Mouse (Mus musculus) MEL (cell line): ENCODE measurements around the gene Tlx2.

ENCODE experiments used
- CHD2 ChIP-seq: IDR thresholded peaks from 2 replicates; pipeline ENCODE4 v1.6.1; 2011; ENCODE audit warnings: low read length, improper control_type of control experiment
- CTCF ChIP-seq, 3 experiments: IDR thresholded peaks in 2 of 3; conservative IDR thresholded peaks in 1 of 3; 2 replicates each; pipeline ENCODE4 v1.5.1; 2011 to 2012; ENCODE audit warnings: low read length in 3 of 3, low read depth in 2 of 3, mild to moderate bottlenecking in 2 of 3, improper control_type of control experiment in 1 of 3, inconsistent platforms in 1 of 3, mixed read lengths in 1 of 3, moderate library complexity in 1 of 3; ENCODE audit not compliant: control insufficient read depth in 1 of 3, insufficient read depth in 1 of 3, poor library complexity in 1 of 3, severe bottlenecking in 1 of 3
- ELF1 ChIP-seq: IDR thresholded peaks from 2 replicates; pipeline ENCODE4 v1.6.1; 2014; ENCODE audit warnings: low read depth, mild to moderate bottlenecking, inconsistent platforms, low read length, improper control_type of control experiment, moderate library complexity
- EP300 ChIP-seq, 2 experiments: IDR thresholded peaks; 2 replicates each; pipeline ENCODE4 v1.6.1; 2011; ENCODE audit warnings: improper control_type of control experiment in 2 of 2, low read length in 2 of 2, low read depth in 1 of 2, mild to moderate bottlenecking in 1 of 2
- GATA1 ChIP-seq: IDR thresholded peaks from 2 replicates; pipeline ENCODE4 v1.6.1; 2011; ENCODE audit warnings: low read depth, low read length, improper control_type of control experiment
- HCFC1 ChIP-seq: IDR thresholded peaks from 2 replicates; pipeline ENCODE4 v1.6.1; 2012; ENCODE audit warnings: low read depth, mild to moderate bottlenecking, inconsistent platforms, low read length, improper control_type of control experiment, moderate library complexity
- TAL1 ChIP-seq: IDR thresholded peaks from 2 replicates; pipeline ENCODE4 v1.6.1; 2012; ENCODE audit warnings: mild to moderate bottlenecking, inconsistent platforms, low read length, moderate library complexity, mixed read lengths
- UBTF ChIP-seq: IDR thresholded peaks from 2 replicates; pipeline ENCODE4 v1.6.1; 2012; ENCODE audit warnings: low read depth, mild to moderate bottlenecking, inconsistent platforms, low read length, improper control_type of control experiment, moderate library complexity, borderline replicate concordance; ENCODE audit not compliant: insufficient read depth
- USF2 ChIP-seq, 2 experiments: IDR thresholded peaks; 2 replicates each; pipeline ENCODE4 v1.6.1; 2011 to 2012; ENCODE audit warnings: improper control_type of control experiment in 2 of 2, low read length in 2 of 2, borderline replicate concordance in 1 of 2, inconsistent platforms in 1 of 2, low read depth in 1 of 2, mild to moderate bottlenecking in 1 of 2; ENCODE audit not compliant: insufficient read depth in 1 of 2
- ZNF384 ChIP-seq: IDR thresholded peaks from 2 replicates; pipeline ENCODE4 v1.6.1; 2012; ENCODE audit warnings: low read depth, mild to moderate bottlenecking, inconsistent platforms, low read length, improper control_type of control experiment

GRCm38 (mm10) chr6:83033249-83034185 lies 36.6 kb downstream of the Tlx2 start, which contains the start of the genes Dok1 and Loxl3:
- no peak for TF ChIP-seq CTCF (IDR thresholded peaks at IDR 0.05 in 2 of 3, conservative IDR thresholded peaks at IDR 0.05 in 1 of 3; ENCODE audit: control insufficient read depth in 1 of 3, insufficient read depth in 1 of 3, low read depth in 2 of 3, low read length in 3 of 3, poor library complexity in 1 of 3, severe bottlenecking in 1 of 3)
- TF ChIP-seq ELF1: peak; percentile 77
- no peak for TF ChIP-seq USF2 (IDR thresholded peaks at IDR 0.05; ENCODE audit: borderline replicate concordance in 1 of 2, insufficient read depth in 1 of 2, low read depth in 1 of 2, low read length in 2 of 2)
- TF ChIP-seq EP300 (IDR thresholded peaks at IDR 0.05; ENCODE audit: low read depth in 1 of 2, low read length in 2 of 2): peak in 1 of 2 experiments; percentile 3; a peak in 1 of 4 replicates
- TF ChIP-seq UBTF: no peak
- no peak for TF ChIP-seq CHD2
- TF ChIP-seq ZNF384: no peak
- no peak; the same call in 1 of the 2 replicates for TF ChIP-seq HCFC1
- no peak for TF ChIP-seq GATA1
- no peak for TF ChIP-seq TAL1
